Mouse (Mus musculus): ENCODE data around the gene Vax2.

GRCm38 (mm10) chr6:83768485-83768884 lies 57.4 kb downstream of the Vax2 start:
- no peak for TF ChIP-seq EP300 (optimal IDR thresholded peaks at IDR 0.05)
- no peak for TF ChIP-seq CTCF (IDR thresholded peaks at IDR 0.05; ENCODE audit: low read depth)
